ENCODE assay signal across 8 mouse cellular contexts in genomic region chr17:78199231-78199625, GRCm38 (mm10). TPM values are rescaled to one million over a fixed set of nuclear protein-coding genes. Genes with fewer than 3 reads are reported as not detected.
DNase-seq lines count a peak whose midpoint lies in the region; ATAC-seq and TF ChIP-seq lines count a peak whose summit lies in the region.

No protein-coding gene starts in this region.

- H3K36me3 ChIP-seq in embryonic facial prominence, embryonic 14.5 days (ENCODE audit: control insufficient read depth, insufficient read depth, low read length) = no peaks in the 10 kb centered on the region
- H3K36me3 ChIP-seq in intestine, embryonic 15.5 days = no peaks in the 10 kb centered on the region
- no peaks in the 10 kb centered on the region for H3K36me3 ChIP-seq in neural tube, embryonic 11.5 days (ENCODE audit: control insufficient read depth, insufficient read depth, low read length)

- peak overlapping the region; percentile 87 for H3K9ac ChIP-seq in embryonic facial prominence, embryonic 14.5 days (ENCODE audit: low read depth, low read length)
- H3K9ac ChIP-seq in intestine, embryonic 15.5 days = peak overlapping the region; percentile 78
- H3K9ac ChIP-seq in neural tube, embryonic 11.5 days (ENCODE audit: low read length) = peak overlapping the region; percentile 75

- H3K27me3 ChIP-seq in embryonic facial prominence, embryonic 14.5 days (replicated peaks; ENCODE audit: control insufficient read depth, insufficient read depth, low read length) = no peaks in the 10 kb centered on the region
- H3K27me3 ChIP-seq in intestine, embryonic 15.5 days (replicated peaks) = 0 out of 2 replicates have a peak, but pooled peaks cover 2% of the 10 kb centered on the region
- H3K27me3 ChIP-seq in neural tube, embryonic 11.5 days (ENCODE audit: control insufficient read depth, insufficient read depth, low read length) = 0 out of 2 replicates have a peak, but pooled peaks cover 5% of the 10 kb centered on the region

- H3K4me3 ChIP-seq in layer of hippocampus, adult 2 months = peak overlapping the region; percentile 89
- H3K4me3 ChIP-seq in embryonic facial prominence, embryonic 14.5 days (ENCODE audit: low read depth, low read length) = peak overlapping the region; percentile 90
- peak overlapping the region; percentile 92 for H3K4me3 ChIP-seq in intestine, embryonic 15.5 days (replicated peaks)
- H3K4me3 ChIP-seq in neural tube, embryonic 11.5 days (ENCODE audit: low read depth, low read length) = peak overlapping the region; percentile 86

- peak overlapping the region; percentile 97 for H3K27ac ChIP-seq in layer of hippocampus, adult 2 months
- peak overlapping the region; percentile 96; the same call in 1 of the 2 replicates for H3K27ac ChIP-seq in embryonic facial prominence, embryonic 14.5 days (replicated peaks; ENCODE audit: low read depth, low read length)
- H3K27ac ChIP-seq in intestine, embryonic 15.5 days = no peak overlapping the region
- H3K27ac ChIP-seq in neural tube, embryonic 11.5 days (ENCODE audit: low read depth, low read length) = peak overlapping the region; percentile 73; the same call in 1 of the 2 replicates

- ATAC-seq in embryonic facial prominence, embryonic 14.5 days (ENCODE audit: low read depth) = peak; percentile 14; the same call in 1 of the 2 replicates
- ATAC-seq in intestine, embryonic 15.5 days = no peak
- no peak for ATAC-seq in neural tube, embryonic 11.5 days (ENCODE audit: insufficient read depth, low FRiP score, low TSS enrichment)
- ATAC-seq in cerebellum, adult (ENCODE audit: insufficient number of reproducible peaks, low FRiP score, low TSS enrichment) = no peak

- 1% methylated on average over 7 of the region's 7 CpGs for WGBS in embryonic facial prominence, embryonic 14.5 days
- 11% methylated on average over 7 of the region's 7 CpGs for WGBS in intestine, embryonic 15.5 days
- 6% methylated on average over 7 of the region's 7 CpGs for WGBS in neural tube, embryonic 11.5 days

- TF ChIP-seq CTCF in layer of hippocampus, adult 2 months (conservative IDR thresholded peaks at IDR 0.05) = no peak

- H3K9me3 ChIP-seq in embryonic facial prominence, embryonic 14.5 days (ENCODE audit: control insufficient read depth, low read length) = no peaks in the 10 kb centered on the region
- H3K9me3 ChIP-seq in intestine, embryonic 15.5 days = no peaks in the 10 kb centered on the region
- no peaks in the 10 kb centered on the region for H3K9me3 ChIP-seq in neural tube, embryonic 11.5 days (ENCODE audit: control insufficient read depth, low read length)

- H3K4me2 ChIP-seq in embryonic facial prominence, embryonic 14.5 days (ENCODE audit: low read depth, low read length) = peak overlapping the region; percentile 98
- H3K4me2 ChIP-seq in intestine, embryonic 15.5 days (replicated peaks) = peak overlapping the region; percentile 84
- peak overlapping the region; percentile 61 for H3K4me2 ChIP-seq in neural tube, embryonic 11.5 days (ENCODE audit: low read depth)

- no peak for DNase-seq in layer of hippocampus, adult 2 months (ENCODE audit: low spot score in 2 of 2)
- DNase-seq in layer of hippocampus, adult 11-12 months (ENCODE audit: low spot score) = no peak
- DNase-seq in embryonic facial prominence, embryonic 14.5 days (ENCODE audit: low spot score) = peak; percentile 68
- no peak for DNase-seq in neural tube, embryonic 11.5 days (ENCODE audit: low spot score)
- DNase-seq in cerebellum, adult 9-11 months = no peak
- no peak for DNase-seq in thymus, postnatal 25 days

- H3K4me1 ChIP-seq in embryonic facial prominence, embryonic 14.5 days (ENCODE audit: control insufficient read depth, insufficient read depth, low read length) = peaks cover 23% of the 10 kb centered on the region
- peaks cover 14% of the 10 kb centered on the region for H3K4me1 ChIP-seq in intestine, embryonic 15.5 days (replicated peaks)
- peaks cover 12% of the 10 kb centered on the region for H3K4me1 ChIP-seq in neural tube, embryonic 11.5 days (ENCODE audit: control insufficient read depth, insufficient read depth, low read length)

RNA-seq across cellular contexts. Expression of gene Crim1, which starts 0.8 kb away (rescaled TPM):
- total RNA-seq in layer of hippocampus, adult 2 months (2021) = 100 to 1,000 TPM; 138 to 153 TPM
- polyA plus RNA-seq in embryonic facial prominence, embryonic 14.5 days (2014; fragmentation: Nextera tagmentation; extraction: Ambion mirVana) = 6.3 and 7.2 TPM in 2 replicates
- 5.8 and 5.9 TPM in 2 replicates for polyA plus RNA-seq in intestine, embryonic 15.5 days (2015; fragmentation: Nextera tagmentation; extraction: Ambion mirVana)
- polyA plus RNA-seq in neural tube, embryonic 11.5 days (2014; fragmentation: Nextera tagmentation; extraction: Ambion mirVana) = 5.6 and 7.9 TPM in 2 replicates
